Mouse (Mus musculus): Measurements from ENCODE around the gene H2-M3. TPM values are rescaled to one million over a fixed set of nuclear protein-coding genes. Genes with fewer than 3 reads are reported as not detected.

The H2-M3 gene
- polyA plus RNA-seq, 1 experiment from 2014 or later = 0.81 TPM

Other genes with a start within 250 kb of the H2-M3 start
- gene Mog, start 246.8 kb upstream of the H2-M3 start, polyA plus RNA-seq (2015; fragmentation: Nextera tagmentation; extraction: Ambion mirVana) = 1.9 and 2.9 TPM in 2 replicates
- gene Gabbr1, start 224.3 kb upstream of the H2-M3 start, polyA plus RNA-seq (2015; fragmentation: Nextera tagmentation; extraction: Ambion mirVana) = 46.0 and 58.6 TPM in 2 replicates
- not detected in 2 replicates for gene Olfr90, start 181.7 kb upstream of the H2-M3 start, polyA plus RNA-seq (2015; fragmentation: Nextera tagmentation; extraction: Ambion mirVana)
- not detected in 2 replicates for gene Olfr91, start 171.9 kb upstream of the H2-M3 start, polyA plus RNA-seq (2015; fragmentation: Nextera tagmentation; extraction: Ambion mirVana)
- gene Olfr92, start 150.1 kb upstream of the H2-M3 start, polyA plus RNA-seq (2015; fragmentation: Nextera tagmentation; extraction: Ambion mirVana) = not detected in 2 replicates
- not detected in 2 replicates for gene Olfr93, start 108.7 kb upstream of the H2-M3 start, polyA plus RNA-seq (2015; fragmentation: Nextera tagmentation; extraction: Ambion mirVana)
- not detected in 2 replicates for gene Ubd, start 76.3 kb upstream of the H2-M3 start, polyA plus RNA-seq (2015; fragmentation: Nextera tagmentation; extraction: Ambion mirVana)
- gene Olfr94, start 69.2 kb upstream of the H2-M3 start, polyA plus RNA-seq (2015; fragmentation: Nextera tagmentation; extraction: Ambion mirVana) = not detected in 2 replicates
- gene Olfr95, start 57.1 kb upstream of the H2-M3 start, polyA plus RNA-seq (2015; fragmentation: Nextera tagmentation; extraction: Ambion mirVana) = not detected in 2 replicates
- gene Olfr96, start 50.1 kb upstream of the H2-M3 start, polyA plus RNA-seq (2015; fragmentation: Nextera tagmentation; extraction: Ambion mirVana) = not detected in 2 replicates
- not detected in 2 replicates for gene Olfr97, start 32.9 kb upstream of the H2-M3 start, polyA plus RNA-seq (2015; fragmentation: Nextera tagmentation; extraction: Ambion mirVana)
- gene Olfr98, start 6.5 kb upstream of the H2-M3 start, polyA plus RNA-seq (2015; fragmentation: Nextera tagmentation; extraction: Ambion mirVana) = not detected in 2 replicates
- not detected in 2 replicates for gene Olfr99, start 13.2 kb downstream of the H2-M3 start, polyA plus RNA-seq (2015; fragmentation: Nextera tagmentation; extraction: Ambion mirVana)
- not detected in 2 replicates for gene Olfr101, start 34.1 kb downstream of the H2-M3 start, polyA plus RNA-seq (2015; fragmentation: Nextera tagmentation; extraction: Ambion mirVana)
- gene Olfr102, start 46.8 kb downstream of the H2-M3 start, polyA plus RNA-seq (2015; fragmentation: Nextera tagmentation; extraction: Ambion mirVana) = not detected in 2 replicates
- gene Olfr103, start 69.5 kb downstream of the H2-M3 start, polyA plus RNA-seq (2015; fragmentation: Nextera tagmentation; extraction: Ambion mirVana) = not detected in 2 replicates
- not detected in 2 replicates for gene Olfr104-ps, start 89.4 kb downstream of the H2-M3 start, polyA plus RNA-seq (2015; fragmentation: Nextera tagmentation; extraction: Ambion mirVana)
- not detected in 2 replicates for gene Olfr105-ps, start 108.8 kb downstream of the H2-M3 start, polyA plus RNA-seq (2015; fragmentation: Nextera tagmentation; extraction: Ambion mirVana)
- gene Olfr106-ps, start 120.2 kb downstream of the H2-M3 start, polyA plus RNA-seq (2015; fragmentation: Nextera tagmentation; extraction: Ambion mirVana) = not detected in 2 replicates
- not detected in 2 replicates for gene Olfr107, start 129.0 kb downstream of the H2-M3 start, polyA plus RNA-seq (2015; fragmentation: Nextera tagmentation; extraction: Ambion mirVana)
- gene Olfr108, start 175.3 kb downstream of the H2-M3 start, polyA plus RNA-seq (2015; fragmentation: Nextera tagmentation; extraction: Ambion mirVana) = not detected in 2 replicates
- not detected in 2 replicates for gene Olfr109, start 188.7 kb downstream of the H2-M3 start, polyA plus RNA-seq (2015; fragmentation: Nextera tagmentation; extraction: Ambion mirVana)
- gene H2-M2, start 213.3 kb downstream of the H2-M3 start, polyA plus RNA-seq (2015; fragmentation: Nextera tagmentation; extraction: Ambion mirVana) = not detected in 2 replicates
- gene Olfr110, start 222.2 kb downstream of the H2-M3 start, polyA plus RNA-seq (2015; fragmentation: Nextera tagmentation; extraction: Ambion mirVana) = not detected in 2 replicates
- not detected in 2 replicates for gene Olfr111, start 237.8 kb downstream of the H2-M3 start, polyA plus RNA-seq (2015; fragmentation: Nextera tagmentation; extraction: Ambion mirVana)